Mouse (Mus musculus) G1E-ER4 (cell line): ENCODE measurements around the gene Cchcr1. TPM values are rescaled to one million over a fixed set of nuclear protein-coding genes. Genes with fewer than 3 reads are reported as not detected.

Source experiments
- GATA1 ChIP-seq: IDR thresholded peaks from one replicate; pipeline ENCODE4 v1.8.0; 2012; ENCODE audit warnings: low read length, inconsistent platforms
- polyA plus RNA-seq: library from polyadenylated mRNA; stranded (reverse); fragments of >175 nt; gene quantifications from 2 replicates; pipeline ENCODE4 v1.2.3, GENCODE M21; 2012

Cchcr1 gene
- polyA plus RNA-seq, 1 experiment: 24.7 TPM

- no peak for TF ChIP-seq GATA1
Measured at GRCm38 (mm10) chr17:35543412-35543861, 26.5 kb downstream of the Cchcr1 start.

- no peak for TF ChIP-seq GATA1
Measured at GRCm38 (mm10) chr17:35544001-35544400, 27.1 kb downstream of the Cchcr1 start.

- TF ChIP-seq GATA1: no peak
Measured at GRCm38 (mm10) chr17:35544680-35545079, 27.8 kb downstream of the Cchcr1 start.

- TF ChIP-seq GATA1: no peak
Measured at GRCm38 (mm10) chr17:35547465-35547864, 30.6 kb downstream of the Cchcr1 start.

- no peak for TF ChIP-seq GATA1
Measured at GRCm38 (mm10) chr17:35548636-35549035, 31.7 kb downstream of the Cchcr1 start.

- TF ChIP-seq GATA1: no peak
Measured at GRCm38 (mm10) chr17:35549437-35550142, 32.7 kb downstream of the Cchcr1 start.

GRCm38 (mm10) chr17:35550143-35550494 is 33.2 kb downstream of the Cchcr1 start:
- no peak for TF ChIP-seq GATA1

GRCm38 (mm10) chr17:35550871-35551270 is 34.0 kb downstream of the Cchcr1 start:
- TF ChIP-seq GATA1: no peak

GRCm38 (mm10) chr17:35551881-35552414 is 35.0 kb downstream of the Cchcr1 start, which contains the start of gene Cdsn:
Cdsn (plus strand) TSS chr17:35552128.
- TF ChIP-seq GATA1: no peak

GRCm38 (mm10) chr17:35554321-35554720 is 37.4 kb downstream of the Cchcr1 start:
- TF ChIP-seq GATA1: no peak

GRCm38 (mm10) chr17:35554761-35555397 is 38.0 kb downstream of the Cchcr1 start:
- no peak for TF ChIP-seq GATA1

- TF ChIP-seq GATA1: no peak
Measured at GRCm38 (mm10) chr17:35556186-35556765, 39.4 kb downstream of the Cchcr1 start.

- TF ChIP-seq GATA1: no peak
Measured at GRCm38 (mm10) chr17:35556812-35557211, 39.9 kb downstream of the Cchcr1 start.

- no peak for TF ChIP-seq GATA1
Measured at GRCm38 (mm10) chr17:35557351-35557750, 40.5 kb downstream of the Cchcr1 start.

GRCm38 (mm10) chr17:35558216-35558615 is 41.3 kb downstream of the Cchcr1 start:
- TF ChIP-seq GATA1: no peak

GRCm38 (mm10) chr17:35567150-35567549 is 50.2 kb downstream of the Cchcr1 start, which contains the start of gene 2300002M23Rik:
2300002M23Rik (plus strand) TSS chr17:35567450.
- no peak for TF ChIP-seq GATA1
